Mouse (Mus musculus): ENCODE data around the gene Vmn1r217. TPM values are rescaled to one million over a fixed set of nuclear protein-coding genes. Genes with fewer than 3 reads are reported as not detected.

The Vmn1r217 gene
- polyA plus RNA-seq, 1 experiment from 2014 or later: not detected

Other genes starting within 250 kb of the Vmn1r217 start
- not detected in 2 replicates for gene Vmn1r212, start 234.0 kb downstream of the Vmn1r217 start, polyA plus RNA-seq (2015; fragmentation: Nextera tagmentation; extraction: Ambion mirVana)
- gene Vmn1r213, start 110.6 kb downstream of the Vmn1r217 start, polyA plus RNA-seq (2015; fragmentation: Nextera tagmentation; extraction: Ambion mirVana): not detected in 2 replicates
- gene Vmn1r214, start 87.8 kb downstream of the Vmn1r217 start, polyA plus RNA-seq (2015; fragmentation: Nextera tagmentation; extraction: Ambion mirVana): not detected in 2 replicates
- gene Vmn1r215, start 50.2 kb downstream of the Vmn1r217 start, polyA plus RNA-seq (2015; fragmentation: Nextera tagmentation; extraction: Ambion mirVana): not detected in 2 replicates
- not detected in 2 replicates for gene Vmn1r218, start 14.9 kb upstream of the Vmn1r217 start, polyA plus RNA-seq (2015; fragmentation: Nextera tagmentation; extraction: Ambion mirVana)
- gene Vmn1r219, start 41.1 kb upstream of the Vmn1r217 start, polyA plus RNA-seq (2015; fragmentation: Nextera tagmentation; extraction: Ambion mirVana): not detected in 2 replicates
- not detected in 2 replicates for gene Vmn1r220, start 69.7 kb upstream of the Vmn1r217 start, polyA plus RNA-seq (2015; fragmentation: Nextera tagmentation; extraction: Ambion mirVana)
- not detected in 2 replicates for gene Vmn1r221, start 95.9 kb upstream of the Vmn1r217 start, polyA plus RNA-seq (2015; fragmentation: Nextera tagmentation; extraction: Ambion mirVana)
- gene Vmn1r222, start 117.7 kb upstream of the Vmn1r217 start, polyA plus RNA-seq (2015; fragmentation: Nextera tagmentation; extraction: Ambion mirVana): not detected in 2 replicates
- not detected in 2 replicates for gene Vmn1r223, start 128.9 kb upstream of the Vmn1r217 start, polyA plus RNA-seq (2015; fragmentation: Nextera tagmentation; extraction: Ambion mirVana)